Mouse (Mus musculus): ENCODE results near the gene Tmem131l. TPM values are rescaled to one million over a fixed set of nuclear protein-coding genes. Genes with fewer than 3 reads are reported as not detected.
A peak's percentile ranks its signal among the peaks of the same experiment; 100 is the strongest.

Tmem131l gene
- total and polyA plus RNA-seq, 2 experiments from 2014 or later, result 37.5 to 65.0 TPM

- TF ChIP-seq CTCF (IDR thresholded peaks at IDR 0.05; ENCODE audit: low read depth), result no peak
- no peaks in the 10 kb centered on the region for H3K27me3 ChIP-seq (ENCODE audit: insufficient read depth, low read length)
- no peak for DNase-seq
- H3K4me2 ChIP-seq (ENCODE audit: low read depth), result no peak overlapping the region
- 0 out of 2 replicates have a peak overlapping the region, but pooled peaks have one; percentile 29 for H3K27ac ChIP-seq (ENCODE audit: low read depth, low read length)
- peaks cover 3% of the 10 kb centered on the region; the same call in 1 of the 2 replicates for H3K36me3 ChIP-seq (ENCODE audit: insufficient read depth)
- H3K9me3 ChIP-seq (ENCODE audit: low read length), result no peaks in the 10 kb centered on the region
- no peak overlapping the region for H3K4me3 ChIP-seq (ENCODE audit: low read depth, low read length)
- peaks cover 37% of the 10 kb centered on the region for H3K4me1 ChIP-seq (ENCODE audit: insufficient read depth)
- no peak overlapping the region for H3K9ac ChIP-seq
- WGBS, result 25% methylated on average over 3 of the region's 3 CpGs
- peak; percentile 32; the same call in 1 of the 2 replicates for ATAC-seq
Observed at GRCm38 (mm10) chr3:83997036-83997435, 42.9 kb downstream of the Tmem131l start.

- TF ChIP-seq CTCF (IDR thresholded peaks at IDR 0.05; ENCODE audit: low read depth), result no peak
- Histone ChIP-seq H3K4me2 (ENCODE audit: low read depth) (no peak overlapping the region), H3K36me3 (ENCODE audit: insufficient read depth) (peaks cover 3% of the 10 kb centered on the region; the same call in 1 of the 2 replicates), H3K27ac (ENCODE audit: low read depth, low read length) (no peak overlapping the region), H3K4me3 (ENCODE audit: low read depth, low read length) (no peak overlapping the region), H3K4me1 (ENCODE audit: insufficient read depth) (peaks cover 37% of the 10 kb centered on the region), H3K9ac (no peak overlapping the region), H3K9me3 (ENCODE audit: low read length) (no peaks in the 10 kb centered on the region), H3K27me3 (ENCODE audit: insufficient read depth, low read length) (no peaks in the 10 kb centered on the region)
- DNase-seq, result no peak
- WGBS, result 56% methylated on average over 6 of the region's 6 CpGs
- no peak for ATAC-seq
Observed at GRCm38 (mm10) chr3:83996086-83996485, 43.9 kb downstream of the Tmem131l start.

GRCm38 (mm10) chr3:83995254-83995830 lies 44.6 kb downstream of the Tmem131l start:
- Histone ChIP-seq H3K27me3 (ENCODE audit: insufficient read depth, low read length) (no peaks in the 10 kb centered on the region), H3K4me3 (ENCODE audit: low read depth, low read length) (no peak overlapping the region), H3K4me2 (ENCODE audit: low read depth) (no peak overlapping the region), H3K4me1 (ENCODE audit: insufficient read depth) (peaks cover 37% of the 10 kb centered on the region), H3K9ac (no peak overlapping the region), H3K9me3 (ENCODE audit: low read length) (no peaks in the 10 kb centered on the region), H3K36me3 (ENCODE audit: insufficient read depth) (0 out of 2 replicates have a peak, but pooled peaks cover 3% of the 10 kb centered on the region), H3K27ac (ENCODE audit: low read depth, low read length) (peak overlapping the region; percentile 50)
- DNase-seq (no peak), ATAC-seq (no peak)
- TF ChIP-seq CTCF (IDR thresholded peaks at IDR 0.05; ENCODE audit: low read depth), result no peak
- 45% methylated on average over 9 of the region's 9 CpGs for WGBS

- Histone ChIP-seq H3K27ac (ENCODE audit: low read depth, low read length) (no peak overlapping the region), H3K27me3 (ENCODE audit: insufficient read depth, low read length) (no peaks in the 10 kb centered on the region), H3K9me3 (ENCODE audit: low read length) (no peaks in the 10 kb centered on the region), H3K4me2 (ENCODE audit: low read depth) (no peak overlapping the region), H3K36me3 (ENCODE audit: insufficient read depth) (no peaks in the 10 kb centered on the region), H3K4me3 (ENCODE audit: low read depth, low read length) (no peak overlapping the region), H3K9ac (no peak overlapping the region), H3K4me1 (ENCODE audit: insufficient read depth) (peaks cover 37% of the 10 kb centered on the region)
- WGBS, result 18% methylated on average over 8 of the region's 8 CpGs
- DNase-seq, result peak; percentile 56
- ATAC-seq, result peak; percentile 77
- peak; percentile 53 for TF ChIP-seq CTCF (IDR thresholded peaks at IDR 0.05; ENCODE audit: low read depth)
Observed at GRCm38 (mm10) chr3:83994217-83994839, 45.6 kb downstream of the Tmem131l start.

- no peak; the same call in 1 of the 2 replicates for TF ChIP-seq CTCF (IDR thresholded peaks at IDR 0.05; ENCODE audit: low read depth)
- 26% methylated on average over 8 of the region's 8 CpGs for WGBS
- no peak overlapping the region for H3K9ac ChIP-seq
Observed at GRCm38 (mm10) chr3:83993089-83993516, 46.9 kb downstream of the Tmem131l start.

GRCm38 (mm10) chr3:83991691-83992524 lies 48.1 kb downstream of the Tmem131l start:
- H3K4me2 ChIP-seq (ENCODE audit: low read depth), result no peak overlapping the region
- WGBS, result 80% methylated on average over 8 of the region's 8 CpGs
- H3K36me3 ChIP-seq (ENCODE audit: insufficient read depth), result no peaks in the 10 kb centered on the region
- no peaks in the 10 kb centered on the region for H3K27me3 ChIP-seq (ENCODE audit: insufficient read depth, low read length)
- no peak overlapping the region for H3K4me3 ChIP-seq (ENCODE audit: low read depth, low read length)
- TF ChIP-seq CTCF (IDR thresholded peaks at IDR 0.05; ENCODE audit: low read depth), result no peak
- peaks cover 31% of the 10 kb centered on the region for H3K4me1 ChIP-seq (ENCODE audit: insufficient read depth)
- ATAC-seq, result no peak
- no peak overlapping the region for H3K27ac ChIP-seq (ENCODE audit: low read depth, low read length)
- no peak overlapping the region for H3K9ac ChIP-seq
- DNase-seq, result no peak
- no peaks in the 10 kb centered on the region for H3K9me3 ChIP-seq (ENCODE audit: low read length)

More at GRCm38 (mm10) chr3:83993089-83993516, 46.9 kb downstream of the Tmem131l start:
- H3K4me3 ChIP-seq (ENCODE audit: low read depth, low read length), result no peak overlapping the region
- H3K4me2 ChIP-seq (ENCODE audit: low read depth), result no peak overlapping the region
- ATAC-seq (peak; percentile 60), DNase-seq (peak; percentile 73)
- H3K27me3 ChIP-seq (ENCODE audit: insufficient read depth, low read length), result no peaks in the 10 kb centered on the region
- no peaks in the 10 kb centered on the region for H3K36me3 ChIP-seq (ENCODE audit: insufficient read depth)
- no peaks in the 10 kb centered on the region for H3K9me3 ChIP-seq (ENCODE audit: low read length)
- H3K4me1 ChIP-seq (ENCODE audit: insufficient read depth), result peaks cover 41% of the 10 kb centered on the region
- H3K27ac ChIP-seq (ENCODE audit: low read depth, low read length), result peak overlapping the region; percentile 40
